Mouse (Mus musculus) frontal cortex, adult 2 months (tissue): ENCODE results near the gene Fxyd6. TPM values are rescaled to one million over a fixed set of nuclear protein-coding genes. Genes with fewer than 3 reads are reported as not detected.

Experiments
- DNase-seq, 2 experiments: peaks; one replicate each; pipeline ENCODE4 v3.0.0; 2022; ENCODE audit warnings: low spot score in 1 of 2; ENCODE audit errors: extremely low spot score in 1 of 2
- polyA plus RNA-seq: library from polyadenylated mRNA; depleted of rRNA; stranded (reverse); fragments of >200 nt; gene quantifications from 2 replicates; pipeline ENCODE4 v1.2.3, GENCODE M21; 2012; rRNA removed

The Fxyd6 gene
- polyA plus RNA-seq, result 129 and 152 TPM in 2 replicates

DNA sequence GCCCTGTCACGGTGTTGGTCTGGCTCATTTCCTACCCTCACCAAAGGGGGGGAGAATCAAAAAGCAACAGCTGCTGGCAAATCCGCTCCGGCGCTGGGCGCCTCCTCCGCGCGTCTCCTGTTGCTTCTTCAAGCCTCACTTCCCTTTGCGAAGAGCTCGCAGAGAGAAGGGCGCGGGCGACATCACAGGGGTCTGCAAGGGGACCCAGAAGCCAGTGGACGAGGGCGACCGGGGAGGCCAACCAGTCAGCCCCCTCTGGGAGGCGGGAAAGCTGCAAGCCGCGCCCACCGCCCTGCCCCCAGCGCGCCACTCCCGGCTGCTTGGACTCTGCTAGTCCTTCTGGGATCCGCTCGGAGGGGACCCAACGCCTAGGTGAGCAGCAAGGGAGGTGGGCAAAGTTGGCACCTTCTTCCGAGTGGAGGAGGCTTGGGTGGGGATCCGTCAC, at the start of gene Fxyd6:
TSS of gene Fxyd6 (plus strand) at position 69 of the 445 bp plus-strand sequence.
- peak in 1 of 2 experiments; percentile 56 for DNase-seq

DNA sequence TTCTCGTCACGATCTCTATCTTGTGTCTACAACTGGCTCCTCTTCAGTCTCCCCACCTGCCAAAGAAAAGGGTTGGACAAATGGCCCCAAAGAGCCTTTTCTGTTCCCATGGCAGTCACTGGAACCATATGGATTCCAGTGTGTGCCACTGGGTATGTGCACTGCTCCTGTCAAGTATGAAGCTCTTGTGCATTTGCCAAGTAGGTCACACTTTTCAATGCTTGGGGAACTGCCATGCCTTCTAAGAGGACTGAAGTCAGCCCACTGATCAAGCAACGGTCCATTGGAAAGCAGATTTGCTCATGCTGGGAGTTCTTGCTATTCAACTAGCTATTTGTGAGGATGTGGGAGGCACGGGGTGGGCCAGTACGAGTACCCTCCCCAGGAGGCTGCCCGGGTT, 48.5 kb upstream of the Fxyd6 start:
- no peak for DNase-seq

DNA sequence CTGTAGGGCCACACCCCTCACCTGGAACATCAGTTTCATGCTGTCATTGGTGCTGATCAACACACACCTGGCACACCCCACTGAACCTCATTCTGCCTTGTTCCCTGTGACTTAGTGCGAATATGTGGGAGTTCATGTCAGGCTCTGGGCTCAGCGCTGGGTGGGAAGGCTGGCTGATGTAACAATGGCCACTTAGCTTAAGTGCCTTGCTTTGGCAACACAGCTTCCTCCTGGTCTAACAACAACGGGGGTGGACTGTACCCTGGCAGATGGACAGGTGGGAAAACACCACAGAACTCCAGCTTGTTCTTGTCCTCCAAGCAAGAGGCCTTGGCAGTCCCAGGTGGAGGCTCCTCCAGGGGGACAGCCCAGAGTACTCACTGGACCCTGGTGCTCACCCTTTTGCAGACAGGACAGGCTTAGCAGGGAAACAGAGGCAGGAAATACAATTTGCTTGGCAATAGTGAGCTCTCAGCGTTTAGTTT, 48.0 kb upstream of the Fxyd6 start:
- no peak for DNase-seq

DNA sequence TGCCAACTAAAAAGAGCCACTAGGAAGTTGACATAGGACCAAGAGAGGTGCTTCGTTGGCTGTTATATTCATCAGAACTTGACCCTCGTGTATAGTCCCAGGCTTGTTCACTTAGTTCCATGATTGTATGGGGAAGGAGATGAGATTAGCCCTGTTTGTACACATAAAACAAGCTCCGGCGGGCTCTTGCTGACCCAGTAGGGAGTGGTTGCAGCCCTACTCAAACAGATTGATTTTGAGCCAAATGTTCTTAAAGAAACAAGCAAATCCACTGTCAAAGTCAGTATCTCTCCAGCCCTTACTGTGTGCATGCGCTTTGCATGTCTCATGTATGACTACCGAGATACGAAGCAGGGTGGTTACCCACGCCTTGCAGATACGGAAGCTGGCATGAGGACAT, 43.6 kb upstream of the Fxyd6 start:
- no peak for DNase-seq

DNA sequence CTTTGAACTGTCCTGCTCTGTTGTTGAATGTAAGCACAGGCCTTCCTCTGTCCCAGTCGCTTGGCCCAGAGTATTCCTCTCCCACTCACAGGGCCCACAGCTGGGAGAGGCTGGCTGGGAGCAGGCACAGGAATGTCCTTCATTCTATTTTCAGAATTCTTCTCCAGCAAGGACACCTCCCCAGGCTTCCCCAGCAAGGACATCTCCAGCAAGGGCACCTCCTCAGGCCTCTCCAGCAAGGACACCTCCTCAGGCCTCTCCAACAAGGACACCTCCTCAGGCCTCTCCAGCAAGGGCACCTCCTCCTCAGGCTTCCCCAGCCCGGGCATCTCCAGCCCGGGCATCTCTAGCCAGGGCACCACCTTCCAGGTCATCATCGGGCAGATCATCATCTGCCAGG, 41.7 kb upstream of the Fxyd6 start:
- no peak for DNase-seq

DNA sequence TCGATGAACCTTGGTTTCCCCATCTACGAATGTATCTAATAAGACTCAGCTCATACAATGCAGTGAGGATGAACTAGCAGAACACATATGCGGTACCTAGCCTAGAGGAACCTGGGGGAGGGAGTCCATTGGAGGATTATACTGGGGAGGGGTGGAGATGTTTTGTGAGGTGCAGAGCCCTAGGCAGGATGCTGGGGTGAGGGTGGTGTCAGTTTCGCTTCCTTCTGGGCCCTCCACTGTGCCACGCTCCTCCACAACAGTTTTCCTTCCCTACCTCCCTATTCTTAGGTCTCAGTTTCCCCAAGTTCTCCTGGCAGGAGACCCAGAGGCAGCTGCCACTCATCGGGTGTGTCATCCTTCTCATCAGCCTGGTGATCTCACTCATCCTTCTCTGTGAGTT, 40.4 kb upstream of the Fxyd6 start:
- no peak for DNase-seq

DNA sequence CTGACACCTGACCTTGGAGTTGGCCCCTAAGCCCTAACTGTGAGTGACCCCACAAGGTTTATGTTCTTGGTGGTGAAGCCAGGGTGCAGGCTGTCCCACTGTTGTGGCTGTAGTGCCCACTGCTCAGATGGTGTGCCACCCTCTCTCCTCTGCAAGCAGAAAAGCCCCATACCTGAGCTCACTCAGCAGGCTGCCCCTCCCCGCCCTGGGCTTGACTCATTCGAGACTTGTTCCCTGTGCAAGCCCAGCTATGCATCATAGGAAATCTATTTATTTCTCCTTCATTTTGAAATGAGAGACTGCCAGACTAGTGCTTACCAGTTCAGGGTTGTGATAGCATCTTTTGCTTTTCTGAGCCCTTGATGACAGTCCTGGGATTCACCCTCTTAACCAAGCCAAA, 32.6 kb upstream of the Fxyd6 start:
- DNase-seq, result no peak

DNA sequence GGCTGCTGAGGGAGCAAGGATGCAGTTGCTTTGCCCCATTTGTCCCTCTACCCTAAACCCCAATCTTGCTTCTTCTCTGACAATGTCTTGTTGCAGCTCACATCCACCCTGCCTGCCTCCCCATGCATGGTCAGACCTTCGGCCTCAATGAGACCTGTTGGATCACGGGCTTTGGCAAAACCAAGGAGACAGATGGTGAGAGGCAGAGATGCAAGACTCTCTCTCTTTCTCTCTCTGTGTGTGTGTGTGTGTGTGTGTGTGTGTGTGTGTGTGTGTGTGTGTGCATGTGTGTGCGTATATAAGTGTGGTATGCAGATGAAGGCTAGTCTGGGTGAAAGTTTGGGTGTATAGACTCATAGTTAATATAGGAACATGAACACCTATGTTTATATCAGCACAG, 26.9 kb upstream of the Fxyd6 start:
- DNase-seq, result no peak

DNA sequence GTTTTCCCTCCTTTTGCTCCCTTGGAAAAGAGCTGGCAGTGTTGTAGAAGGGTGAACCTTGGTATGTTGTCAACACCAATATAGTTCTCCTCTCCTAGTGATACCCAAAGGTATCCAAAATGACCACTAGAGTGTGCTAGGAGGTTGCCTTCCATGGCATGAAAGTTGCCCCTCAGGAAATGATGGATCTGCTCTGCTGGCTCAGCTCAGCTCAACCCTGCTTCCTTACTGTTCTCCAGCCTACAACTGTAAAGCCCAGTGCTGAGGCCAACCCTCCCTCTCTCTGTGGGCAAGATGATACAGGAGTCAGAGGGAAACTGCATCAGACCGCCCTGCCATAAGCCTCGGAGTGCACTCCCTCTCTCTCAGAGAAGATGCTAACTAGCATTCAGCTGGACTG, 24.5 kb upstream of the Fxyd6 start:
- DNase-seq, result peak in 1 of 2 experiments; percentile 52

DNA sequence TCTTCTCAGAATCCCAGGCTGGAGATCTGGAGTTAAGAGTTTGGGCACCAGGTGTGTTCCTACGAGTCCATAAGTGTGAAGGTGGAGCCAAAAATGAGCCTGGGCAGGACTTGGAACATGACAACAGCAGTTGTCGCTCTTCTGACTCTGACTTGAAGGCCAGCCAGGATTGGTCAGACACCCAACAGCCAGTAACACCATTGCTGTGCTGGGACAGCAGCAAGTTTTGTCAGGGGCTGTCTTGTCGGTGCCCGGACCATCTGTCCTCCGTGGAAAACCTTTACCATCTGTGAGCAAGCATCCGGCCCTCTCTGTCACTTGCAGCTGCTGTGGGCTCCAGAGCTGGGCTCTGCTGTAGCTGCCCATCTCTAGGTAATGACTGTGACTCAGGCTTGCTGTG, 23.7 kb upstream of the Fxyd6 start:
- no peak for DNase-seq

DNA sequence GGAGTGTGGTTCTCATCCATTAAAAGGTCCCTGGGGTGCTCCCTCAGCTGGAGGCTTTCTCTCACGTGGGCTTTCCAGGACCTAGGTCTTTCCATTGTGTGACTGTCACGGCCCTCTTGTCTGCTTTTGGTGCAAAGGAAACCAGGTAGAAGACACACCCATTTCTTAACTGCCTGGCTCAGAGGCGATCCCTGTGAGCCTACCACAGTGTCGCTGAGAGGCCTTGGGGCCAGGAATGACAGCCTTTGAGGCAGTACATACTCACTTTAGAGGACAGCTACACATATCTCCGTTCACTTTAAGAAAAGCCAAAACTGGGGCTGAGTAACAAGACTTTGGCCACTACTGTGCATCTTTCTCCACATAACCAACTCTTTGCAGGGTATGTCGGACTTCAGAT, 21.4 kb upstream of the Fxyd6 start:
- DNase-seq, result no peak

DNA sequence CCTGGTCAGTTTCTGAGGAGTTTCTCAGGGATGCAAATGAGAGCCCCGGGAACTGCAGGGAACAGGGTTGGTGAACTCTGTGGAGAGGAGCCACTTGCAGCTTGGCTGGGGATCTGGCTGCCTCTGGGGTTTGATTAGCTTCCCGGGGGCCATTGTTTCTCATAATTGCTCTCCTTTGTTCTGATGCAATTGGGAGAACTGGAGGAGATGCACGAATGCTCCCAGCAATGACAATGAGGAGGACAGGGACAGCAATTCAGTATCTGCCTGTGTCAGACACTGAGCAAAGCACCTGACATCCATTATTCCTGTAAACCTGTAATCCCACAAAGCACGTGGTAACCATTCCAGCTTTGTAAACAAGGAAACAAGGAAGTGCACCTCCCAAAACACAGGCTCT, 20.8 kb upstream of the Fxyd6 start:
- no peak for DNase-seq

DNA sequence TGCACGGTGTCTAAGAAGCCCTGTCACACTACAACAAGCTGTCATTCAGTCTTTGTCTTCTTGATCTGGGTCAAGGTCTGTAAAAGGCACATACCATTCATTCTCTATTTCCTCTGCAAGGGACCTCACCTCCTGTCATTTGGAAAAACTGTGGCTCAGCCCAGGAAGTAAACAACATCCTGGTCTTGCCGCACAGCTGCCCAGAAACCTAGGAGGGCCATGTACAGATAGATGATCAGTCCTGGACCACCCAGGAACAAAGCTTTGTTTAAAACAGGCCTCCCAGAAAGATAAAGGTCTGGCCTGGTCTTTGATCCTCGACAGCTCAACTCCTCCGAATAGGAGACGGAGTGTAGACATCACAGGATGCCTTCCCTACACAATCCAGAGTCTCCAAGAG, 20.1 kb upstream of the Fxyd6 start:
- DNase-seq, result no peak

DNA sequence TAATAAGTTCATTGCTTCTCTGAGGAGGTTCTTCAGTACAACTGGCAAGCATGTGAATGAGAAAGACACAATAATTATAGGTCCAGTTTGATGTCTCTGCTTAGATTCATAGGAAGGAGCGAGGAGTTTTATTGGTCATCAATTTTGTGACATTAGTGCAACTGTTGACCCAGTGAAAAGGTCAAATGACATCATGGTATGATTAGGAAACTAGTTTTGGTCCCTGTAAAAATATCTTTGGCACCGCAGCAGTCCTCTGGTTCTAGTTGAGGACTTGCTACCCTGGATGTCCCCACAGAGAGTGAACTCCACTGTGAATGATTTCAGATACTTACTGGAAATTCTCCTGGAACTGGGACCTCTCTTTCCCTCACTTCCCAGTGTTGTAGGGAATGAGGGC, 14.8 kb upstream of the Fxyd6 start:
- no peak for DNase-seq

DNA sequence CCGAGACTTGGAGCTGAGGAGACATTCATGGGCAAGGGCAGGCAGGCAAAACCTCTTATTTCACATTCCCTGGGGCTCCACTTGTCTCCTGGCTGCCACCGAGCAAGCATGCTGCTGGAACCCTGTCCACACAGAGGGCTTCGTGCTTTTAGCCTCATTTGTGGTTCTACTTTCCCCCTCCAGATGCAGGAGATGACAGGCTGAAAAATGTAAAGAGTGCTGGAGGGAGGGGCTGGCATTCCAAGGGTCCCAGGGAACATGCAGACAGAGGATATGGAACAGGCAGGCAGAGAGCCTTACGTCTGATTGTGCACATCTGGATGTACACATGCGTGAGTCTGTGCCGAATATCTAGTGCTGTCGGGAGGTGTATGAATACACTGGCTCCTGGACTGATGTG, 11.6 kb upstream of the Fxyd6 start:
- no peak for DNase-seq

DNA sequence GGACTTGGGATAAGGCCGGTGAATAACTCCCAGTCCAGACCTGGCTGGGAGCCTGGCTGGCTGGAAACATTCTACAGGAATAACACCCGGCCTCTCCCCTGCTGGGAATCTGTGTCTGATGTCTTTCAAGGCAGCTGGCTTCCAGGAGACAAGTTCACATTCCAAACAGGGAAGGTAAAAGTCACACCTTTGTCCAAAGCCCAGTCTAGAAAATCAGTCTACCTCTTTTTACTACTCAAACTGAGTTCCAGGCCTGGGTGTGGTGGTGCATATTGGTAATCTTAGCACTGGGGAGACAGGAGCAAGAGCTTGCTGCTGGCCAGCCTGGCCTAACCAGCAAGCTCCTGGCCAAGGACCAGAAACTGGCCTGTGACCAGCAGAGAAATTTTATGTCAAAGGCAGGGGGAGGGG, 7.9 kb upstream of the Fxyd6 start:
- no peak for DNase-seq

DNA sequence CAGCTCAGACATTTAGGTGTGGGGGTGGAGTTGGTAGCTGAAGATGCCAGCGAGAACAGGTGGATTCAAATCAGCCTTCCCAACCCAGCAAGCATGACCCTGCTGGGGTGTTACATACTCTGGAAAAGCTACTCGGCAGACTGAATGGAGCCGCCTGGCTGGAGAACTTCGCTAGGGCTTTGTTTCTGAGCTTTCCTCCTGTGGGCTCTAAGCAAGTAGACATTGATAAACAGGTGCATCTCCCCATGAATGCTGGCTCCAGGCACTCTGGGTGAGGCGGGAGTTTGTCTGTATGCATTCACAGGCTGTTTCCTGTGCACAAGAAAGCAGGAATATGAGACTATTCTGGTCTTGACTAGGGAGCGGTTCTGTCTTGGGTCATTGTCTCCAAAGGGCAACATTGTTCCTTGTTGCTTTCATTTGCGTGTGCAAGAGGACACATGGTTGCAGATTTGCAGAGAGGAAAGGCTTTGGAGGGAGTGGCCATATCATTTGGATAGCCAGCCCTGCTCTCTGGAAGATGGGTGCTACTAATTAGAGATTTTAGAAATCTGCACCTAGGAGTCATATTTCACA, 6.3 kb upstream of the Fxyd6 start:
- no peak for DNase-seq

DNA sequence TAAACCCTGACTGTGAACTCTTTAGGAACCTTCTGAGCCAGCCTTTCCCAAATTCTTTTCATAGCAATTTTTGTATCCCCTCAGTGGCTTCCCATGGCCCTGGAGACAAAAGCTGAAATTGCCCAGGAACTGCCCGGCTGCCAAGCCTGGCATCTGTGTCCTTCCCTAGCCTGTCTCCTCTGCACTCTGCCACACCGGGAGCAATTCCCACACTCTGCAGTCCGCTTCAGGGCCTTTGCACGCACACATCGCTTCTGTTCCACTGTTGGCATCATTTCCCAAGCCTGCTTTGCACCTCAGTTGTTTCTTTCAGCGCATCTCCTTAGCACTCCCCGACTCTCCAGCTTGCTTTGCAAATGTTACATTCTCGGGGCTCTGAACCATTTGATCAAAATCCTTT, 2.3 kb upstream of the Fxyd6 start:
- no peak for DNase-seq

DNA sequence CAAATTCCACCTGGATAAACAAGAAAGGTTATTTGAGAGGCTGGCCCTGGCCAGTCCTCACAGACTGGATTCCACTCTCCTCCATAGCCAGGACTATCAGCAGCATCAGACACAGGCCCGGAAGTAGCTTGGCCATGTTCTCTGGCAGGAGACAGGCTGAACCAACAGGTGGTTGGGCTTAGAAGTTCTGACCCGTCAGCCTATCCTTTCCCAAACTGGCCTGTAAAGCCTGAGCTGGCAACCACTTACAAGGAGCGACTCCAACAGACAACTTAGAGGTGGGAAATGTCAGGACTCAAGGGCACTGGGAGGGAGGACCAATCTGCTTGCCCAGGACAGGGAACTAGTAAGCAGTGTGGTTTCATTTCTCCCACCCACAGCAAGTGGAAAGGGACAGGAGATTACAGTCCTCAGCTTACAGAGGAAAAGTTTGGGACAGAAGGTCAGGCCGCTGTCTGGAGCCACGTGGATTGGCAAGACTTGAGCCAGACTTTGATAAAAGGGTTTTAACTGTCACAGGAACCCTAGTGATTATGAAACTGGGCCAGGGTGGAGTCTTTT, 1.6 kb upstream of the Fxyd6 start:
- no peak for DNase-seq

DNA sequence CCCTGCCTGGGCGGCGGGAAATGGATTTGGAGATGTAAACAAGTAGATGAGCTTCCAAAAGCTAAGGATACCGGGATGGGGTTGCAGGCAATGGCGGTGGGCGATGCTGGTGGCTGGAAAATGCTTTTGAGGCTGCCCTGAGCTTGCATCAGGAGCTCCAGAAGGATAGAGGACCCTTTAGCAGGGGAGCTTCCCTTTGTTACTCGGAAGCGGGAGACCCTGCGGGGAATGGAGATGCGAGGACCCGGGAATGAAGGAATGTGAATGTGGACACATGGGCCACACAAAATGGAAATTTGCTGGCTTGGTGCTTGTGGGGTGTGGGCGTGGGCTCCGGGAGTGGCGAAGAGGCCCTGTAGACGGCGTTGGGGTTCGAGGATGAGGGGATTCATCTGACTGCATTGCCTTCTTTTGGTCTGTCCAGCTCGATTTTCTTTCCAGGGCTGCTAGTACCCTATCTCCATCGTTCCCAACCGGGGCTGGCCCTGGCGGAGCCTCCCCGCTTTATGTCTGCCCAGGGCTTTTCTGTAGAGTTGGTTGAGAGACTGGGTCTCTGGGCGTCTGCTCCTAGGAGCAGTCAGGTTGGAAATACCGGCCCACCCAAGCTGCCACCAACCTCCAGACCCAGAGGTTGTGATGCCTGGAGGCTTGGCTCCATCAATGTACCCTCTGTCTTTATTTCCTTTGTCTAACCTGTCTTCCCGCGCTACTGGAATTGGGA, 791 bp downstream of the Fxyd6 start:
- DNase-seq, result no peak

DNA sequence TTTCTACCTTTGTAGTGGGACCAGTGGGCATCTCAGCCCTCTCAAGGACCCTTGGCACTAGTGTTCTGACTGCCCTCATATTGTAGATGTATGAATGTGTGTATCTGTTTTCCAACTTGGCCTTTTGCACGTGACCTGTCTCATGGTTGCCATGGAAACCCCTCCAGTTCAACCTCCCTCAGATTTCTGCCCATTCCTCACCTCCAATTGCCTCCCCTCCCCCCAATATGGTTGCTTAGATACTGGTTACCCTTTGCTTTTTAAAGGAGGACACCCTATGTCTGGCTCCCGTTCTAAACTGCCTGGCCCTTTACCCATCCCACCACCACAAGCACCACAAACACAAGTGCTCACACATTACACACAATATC, 1.3 kb downstream of the Fxyd6 start:
- peak in 1 of 2 experiments; percentile 45 for DNase-seq

DNA sequence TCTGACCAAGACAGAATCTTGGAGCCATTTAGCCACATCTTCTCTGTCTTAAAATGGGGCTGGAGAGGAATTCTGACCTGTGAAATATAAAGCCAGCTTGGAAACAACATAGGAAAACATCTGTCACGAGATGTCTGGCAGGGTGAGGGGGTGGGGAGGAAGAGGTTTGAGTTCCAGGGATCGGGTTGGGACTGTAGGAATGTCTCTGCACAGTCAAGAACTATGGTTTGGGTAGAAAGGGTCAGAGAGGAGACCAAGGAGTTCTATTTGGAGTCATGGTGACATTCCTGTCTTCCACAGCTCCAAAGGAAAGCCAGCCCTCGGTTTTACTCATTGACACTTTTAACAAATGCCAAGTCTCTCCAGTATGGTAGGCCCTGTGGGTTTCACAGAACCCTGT, 3.9 kb downstream of the Fxyd6 start:
- DNase-seq, result no peak
